Mouse (Mus musculus): ENCODE results near the gene Cacna2d3. TPM values are rescaled to one million over a fixed set of nuclear protein-coding genes. Genes with fewer than 3 reads are reported as not detected.

Cacna2d3 gene
- total and polyA plus RNA-seq, 3 experiments = not detected

GRCm38 (mm10) chr14:28972620-28973019 lies 749.0 kb downstream of the Cacna2d3 start:
- Histone ChIP-seq H3K9me3 (replicated peaks; ENCODE audit: low read length) (peaks cover 78% of the 10 kb centered on the region), H3K79me2 (replicated peaks; ENCODE audit: control insufficient read depth, extremely low read depth, insufficient read depth, poor library complexity, severe bottlenecking) (no peaks in the 10 kb centered on the region), H3K4me3 (replicated peaks in 1 of 3; ENCODE audit: low read depth in 2 of 3, low read length in 2 of 3, poor library complexity in 1 of 3) (no peak overlapping the region), H3K4me2 (ENCODE audit: insufficient read depth, low read depth, poor library complexity, severe bottlenecking) (no peak overlapping the region), H3K27ac (ENCODE audit: insufficient read depth, low read depth) (no peak overlapping the region), H3K36me3 (replicated peaks in 1 of 2; ENCODE audit: control insufficient read depth in 1 of 2, insufficient read depth in 1 of 2, low read length in 1 of 2) (no peaks in the 10 kb centered on the region), H3K4me1 (ENCODE audit: control insufficient read depth in 1 of 2, insufficient read depth in 2 of 2) (no peaks in the 10 kb centered on the region), H3K27me3 (replicated peaks) (no peaks in the 10 kb centered on the region), H3K9ac (ENCODE audit: insufficient read depth, low read depth) (no peak overlapping the region)
- no peak for DNase-seq (ENCODE audit: extremely low read depth)
- TF ChIP-seq ETS1 (conservative IDR thresholded peaks at IDR 0.05; ENCODE audit: low read depth, low read length) (no peak), POLR2A (IDR thresholded peaks at IDR 0.05; ENCODE audit: low read depth, low read length) (no peak), PAX5 (IDR thresholded peaks at IDR 0.05; ENCODE audit: low read length) (no peak), ZC3H11A (IDR thresholded peaks at IDR 0.05; ENCODE audit: low read depth, low read length) (no peak), ZNF384 (IDR thresholded peaks at IDR 0.05; ENCODE audit: low read depth, low read length) (no peak), RCOR1 (conservative IDR thresholded peaks at IDR 0.05; ENCODE audit: low read depth, low read length) (no peak), SIN3A (IDR thresholded peaks at IDR 0.05; ENCODE audit: low read length) (no peak), GABPA (IDR thresholded peaks at IDR 0.05; ENCODE audit: insufficient replicate concordance, low read depth, low read length) (no peak), JUND (conservative IDR thresholded peaks at IDR 0.05; ENCODE audit: low read depth, low read length) (no peak), ZMIZ1 (IDR thresholded peaks at IDR 0.05; ENCODE audit: low read depth, low read length) (no peak), MYC (IDR thresholded peaks at IDR 0.05; ENCODE audit: low read depth, low read length) (no peak), MXI1 (IDR thresholded peaks at IDR 0.05; ENCODE audit: low read depth, low read length) (no peak), TCF12 (IDR thresholded peaks at IDR 0.05; ENCODE audit: low read depth, low read length) (no peak), SMC3 (IDR thresholded peaks at IDR 0.05; ENCODE audit: low read depth, low read length) (no peak), NELFE (IDR thresholded peaks at IDR 0.05; ENCODE audit: low read depth, low read length) (no peak), POLR2AphosphoS2 (IDR thresholded peaks at IDR 0.05; ENCODE audit: low read depth, low read length) (no peak), MAX (IDR thresholded peaks at IDR 0.05; ENCODE audit: low read length) (no peak)
- dilution Hi-C loops (cut with MboI; ENCODE audit: extremely low pct_ligation_motif_present, extremely low pct_unique_long_range_greater_than_20kb, low sequenced_read_pairs) = no loop called here
- in situ Hi-C loops (cut with MboI; ENCODE audit: low pct_ligation_motif_present, low pct_unique_long_range_greater_than_20kb, low sequenced_read_pairs) = no loop called here

DNA sequence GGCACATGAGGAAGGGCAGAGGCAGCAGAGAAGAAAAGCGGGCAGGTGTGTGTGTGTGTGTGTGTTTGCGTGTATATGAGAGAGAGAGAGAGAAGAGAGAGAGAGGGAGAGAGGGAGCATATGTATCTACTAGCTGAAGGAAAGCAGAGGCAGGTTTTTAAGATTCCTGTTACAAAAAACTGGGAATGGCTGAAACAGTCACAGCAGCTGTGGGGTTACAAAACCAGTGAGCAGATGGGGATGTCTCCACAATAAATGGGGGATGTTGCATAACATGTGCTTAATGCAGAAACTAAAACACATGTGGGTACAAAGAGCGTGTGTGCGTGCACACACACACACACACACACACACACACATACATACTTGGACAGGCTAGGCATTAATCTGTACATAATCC lies 752.4 kb downstream of the Cacna2d3 start:
- no peaks in the 10 kb centered on the region for H3K27me3 ChIP-seq (replicated peaks)
- TF ChIP-seq BHLHE40 (IDR thresholded peaks at IDR 0.05; ENCODE audit: low read depth, low read length) (no peak), JUN (IDR thresholded peaks at IDR 0.05; ENCODE audit: insufficient read depth, low read depth, low read length) (no peak), ZC3H11A (IDR thresholded peaks at IDR 0.05; ENCODE audit: low read depth, low read length) (no peak), ZNF384 (IDR thresholded peaks at IDR 0.05; ENCODE audit: low read depth, low read length) (no peak), POLR2A (IDR thresholded peaks at IDR 0.05; ENCODE audit: low read depth, low read length) (no peak), E2F4 (IDR thresholded peaks at IDR 0.05; ENCODE audit: insufficient replicate concordance, low read depth, low read length) (no peak), JUND (conservative IDR thresholded peaks at IDR 0.05; ENCODE audit: low read depth, low read length) (no peak), PAX5 (IDR thresholded peaks at IDR 0.05; ENCODE audit: low read length) (no peak), IRF4 (IDR thresholded peaks at IDR 0.05; ENCODE audit: low read depth, low read length) (no peak), TCF12 (IDR thresholded peaks at IDR 0.05; ENCODE audit: low read depth, low read length) (no peak), MAX (IDR thresholded peaks at IDR 0.05; ENCODE audit: low read length) (no peak), CHD2 (IDR thresholded peaks at IDR 0.05; ENCODE audit: low read length) (no peak), USF1 (IDR thresholded peaks at IDR 0.05; ENCODE audit: low read depth, low read length) (no peak), CTCF (conservative IDR thresholded peaks at IDR 0.05 in 1 of 2, IDR thresholded peaks at IDR 0.05 in 1 of 2; ENCODE audit: low read depth in 2 of 2, low read length in 2 of 2) (no peak), RCOR1 (conservative IDR thresholded peaks at IDR 0.05; ENCODE audit: low read depth, low read length) (no peak), MAFK (IDR thresholded peaks at IDR 0.05; ENCODE audit: insufficient replicate concordance, low read length) (no peak), POLR2AphosphoS2 (IDR thresholded peaks at IDR 0.05; ENCODE audit: low read depth, low read length) (no peak), MEF2A (IDR thresholded peaks at IDR 0.05; ENCODE audit: borderline replicate concordance, low read depth, low read length) (no peak)
- no peak overlapping the region for H3K4me3 ChIP-seq (replicated peaks in 1 of 3; ENCODE audit: low read depth in 2 of 3, low read length in 2 of 3, poor library complexity in 1 of 3)
- in situ Hi-C loops (cut with MboI; ENCODE audit: low pct_ligation_motif_present, low pct_unique_long_range_greater_than_20kb, low sequenced_read_pairs) = no loop called here
- H3K9ac ChIP-seq (ENCODE audit: insufficient read depth, low read depth) = no peak overlapping the region
- peaks cover 73% of the 10 kb centered on the region for H3K9me3 ChIP-seq (replicated peaks; ENCODE audit: low read length)
- no peaks in the 10 kb centered on the region for H3K36me3 ChIP-seq (replicated peaks in 1 of 2; ENCODE audit: control insufficient read depth in 1 of 2, insufficient read depth in 1 of 2, low read length in 1 of 2)
- no peaks in the 10 kb centered on the region for H3K4me1 ChIP-seq (ENCODE audit: control insufficient read depth in 1 of 2, insufficient read depth in 2 of 2)
- dilution Hi-C loops (cut with MboI; ENCODE audit: extremely low pct_ligation_motif_present, extremely low pct_unique_long_range_greater_than_20kb, low sequenced_read_pairs) = no loop called here
- DNase-seq (ENCODE audit: extremely low read depth) = no peak
- H3K79me2 ChIP-seq (replicated peaks; ENCODE audit: control insufficient read depth, extremely low read depth, insufficient read depth, poor library complexity, severe bottlenecking) = no peaks in the 10 kb centered on the region
- no peak overlapping the region for H3K4me2 ChIP-seq (ENCODE audit: insufficient read depth, low read depth, poor library complexity, severe bottlenecking)
- no peak overlapping the region for H3K27ac ChIP-seq (ENCODE audit: insufficient read depth, low read depth)

Data from CH12.LX (cell line).